Mouse (Mus musculus): ENCODE data around the gene Cux2.
A peak's percentile ranks its signal among the peaks of the same experiment; 100 is the strongest.

The Cux2 gene

GRCm38 (mm10) chr5:122015149-122015548 lies 34.8 kb downstream of the Cux2 start:
- DNase-seq, result no peak

GRCm38 (mm10) chr5:122014671-122015070 lies 35.2 kb downstream of the Cux2 start:
- no peak for DNase-seq

GRCm38 (mm10) chr5:122011289-122011688 lies 38.6 kb downstream of the Cux2 start:
- no peak for DNase-seq

GRCm38 (mm10) chr5:122007946-122008441 lies 41.9 kb downstream of the Cux2 start:
- DNase-seq, result no peak

- no peak for DNase-seq
Observed at GRCm38 (mm10) chr5:122003460-122003859, 46.4 kb downstream of the Cux2 start.

GRCm38 (mm10) chr5:122002148-122002547 lies 47.8 kb downstream of the Cux2 start:
- DNase-seq, result no peak

GRCm38 (mm10) chr5:122001311-122001710 lies 48.6 kb downstream of the Cux2 start:
- no peak for DNase-seq

GRCm38 (mm10) chr5:122000381-122000780 lies 49.5 kb downstream of the Cux2 start:
- DNase-seq, result no peak

GRCm38 (mm10) chr5:121998981-121999795 lies 50.7 kb downstream of the Cux2 start:
- peak; percentile 61 for DNase-seq

- DNase-seq, result no peak
Observed at GRCm38 (mm10) chr5:121998281-121998680, 51.6 kb downstream of the Cux2 start.

GRCm38 (mm10) chr5:121996701-121997100 lies 53.2 kb downstream of the Cux2 start:
- no peak for DNase-seq

- no peak for DNase-seq
Observed at GRCm38 (mm10) chr5:121994808-121995207, 55.1 kb downstream of the Cux2 start.

- no peak for DNase-seq
Observed at GRCm38 (mm10) chr5:121991914-121992313, 58.0 kb downstream of the Cux2 start.

GRCm38 (mm10) chr5:121985855-121986254 lies 64.0 kb downstream of the Cux2 start:
- no peak for DNase-seq

GRCm38 (mm10) chr5:121981650-121982131 lies 68.2 kb downstream of the Cux2 start:
- peak; percentile 43 for DNase-seq

- no peak for DNase-seq
Observed at GRCm38 (mm10) chr5:121976331-121976730, 73.6 kb downstream of the Cux2 start.

GRCm38 (mm10) chr5:121973541-121973940 lies 76.4 kb downstream of the Cux2 start:
- no peak for DNase-seq

GRCm38 (mm10) chr5:121972680-121973192 lies 77.2 kb downstream of the Cux2 start:
- peak; percentile 13 for DNase-seq

- no peak for DNase-seq
Observed at GRCm38 (mm10) chr5:121968999-121969398, 80.9 kb downstream of the Cux2 start.

- no peak for DNase-seq
Observed at GRCm38 (mm10) chr5:121968416-121968815, 81.5 kb downstream of the Cux2 start.

- DNase-seq, result no peak
Observed at GRCm38 (mm10) chr5:121967520-121967919, 82.4 kb downstream of the Cux2 start.

GRCm38 (mm10) chr5:121966940-121967339 lies 83.0 kb downstream of the Cux2 start:
- DNase-seq, result no peak

- DNase-seq, result no peak
Observed at GRCm38 (mm10) chr5:121962974-121963373, 86.9 kb downstream of the Cux2 start.

- DNase-seq, result no peak
Observed at GRCm38 (mm10) chr5:121962359-121962758, 87.5 kb downstream of the Cux2 start.
